Comparison of ENCODE assay signal across 9 mouse cellular contexts in the genomic region with DNA sequence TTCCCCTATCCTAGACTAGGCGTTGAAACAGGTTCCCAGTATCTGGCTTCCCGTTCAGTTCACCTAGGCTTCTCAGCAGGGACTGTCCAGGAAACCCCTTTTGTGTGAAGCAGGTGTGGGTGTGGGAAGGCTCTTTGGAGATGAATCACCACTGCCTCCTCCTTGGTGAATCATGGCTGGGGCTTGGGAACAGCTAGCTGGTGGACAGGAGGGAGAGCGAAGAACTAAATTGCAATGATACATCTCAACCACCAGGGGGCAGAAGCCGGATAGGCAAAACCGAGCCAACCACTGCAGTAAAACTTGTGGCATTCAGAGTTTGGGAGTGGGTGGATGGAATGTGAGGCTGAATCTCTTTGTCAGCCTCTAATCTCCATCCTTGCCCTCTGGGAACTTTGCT. TPM values are rescaled to one million over a fixed set of nuclear protein-coding genes. Genes with fewer than 3 reads are reported as not detected.
DNase-seq lines count a peak whose midpoint lies in the region; ATAC-seq and TF ChIP-seq lines count a peak whose summit lies in the region.
"Had no signal": no experiment of that assay in that cellular context is flagged by ENCODE, and none has a peak within 500 bp of the region (broad histone marks: within the 10 kb centered on the region; RNA-seq: fewer than 3 reads in every experiment).

No protein-coding gene starts in this region.

- intact Hi-C loops in left cerebral cortex, adult 2 months (cut with DNase I): loop anchor here (1.0 to 2.0 kb wide), 2 partner anchors 65 to 77 kb away; partner anchors contain the start of gene Chtop

- no peaks in the 10 kb centered on the region for H3K36me3 ChIP-seq in forebrain, embryonic 15.5 days

- ATAC-seq in forebrain, embryonic 15.5 days (replicated peaks): peak; percentile 35
- peak; percentile 10 for ATAC-seq in inflammation-experienced regulatory T-cells, adult 6 months
- peak; percentile 66; the same call in 1 of the 2 replicates for ATAC-seq in megakaryocyte-erythroid progenitor cell, adult 5-6 weeks (replicated peaks; ENCODE audit: low FRiP score, low TSS enrichment, poor library complexity, severe bottlenecking)
- ATAC-seq in activated CD4-positive, CD25-positive, alpha-beta regulatory T cell, adult 4 months: no peak

- no peak overlapping the region for H3K4me2 ChIP-seq in forebrain, embryonic 15.5 days (replicated peaks)

- 35% methylated on average over 5 of the region's 5 CpGs for WGBS in forebrain, embryonic 15.5 days

- H3K27me3 ChIP-seq in forebrain, embryonic 15.5 days: no peaks in the 10 kb centered on the region

- TF ChIP-seq CTCF in left cerebral cortex, adult 2 months (IDR thresholded peaks at IDR 0.05): peak; percentile 85

- no peaks in the 10 kb centered on the region for H3K4me1 ChIP-seq in forebrain, embryonic 15.5 days

- H3K9me3 ChIP-seq in forebrain, embryonic 15.5 days: no peaks in the 10 kb centered on the region

- no peak overlapping the region for H3K4me3 ChIP-seq in forebrain, embryonic 15.5 days
- no peak overlapping the region for H3K4me3 ChIP-seq in left cerebral cortex, adult 2 months

- peak; percentile 90 for DNase-seq in MN1 (ENCODE audit: low spot score)
- peak; percentile 31 for DNase-seq in c-Kit-negative CD71-positive TER-119-positive erythroid progenitor cells, embryonic 14.5 days (ENCODE audit: low read depth, low spot score)
- DNase-seq in left cerebral cortex, adult 2 months (ENCODE audit: extremely low spot score in 1 of 2, low spot score in 2 of 2): peak; percentile 70 to 77
- DNase-seq in right cerebral cortex, postnatal 25 days: peak; percentile 75

- H3K27ac ChIP-seq in forebrain, embryonic 15.5 days (replicated peaks): no peak overlapping the region
- H3K27ac ChIP-seq in left cerebral cortex, adult 2 months: peak overlapping the region; percentile 77; the same call in 1 of the 2 replicates

- H3K9ac ChIP-seq in forebrain, embryonic 15.5 days (replicated peaks): no peak overlapping the region

RNA-seq across cellular contexts. Expression of gene S100a2, which starts 4.5 kb away (rescaled TPM):
- polyA plus RNA-seq in forebrain, embryonic 15.5 days (2015; fragmentation: Nextera tagmentation; extraction: Ambion mirVana): not detected in 2 replicates
- 1 to 10 TPM in 1 of 3 experiments, not detected in 2; 2.6 TPM for polyA plus RNA-seq in inflammation-experienced regulatory T-cells, adult 6 months (2017; shearing (Covaris generic))
- total RNA-seq in left cerebral cortex, adult 2 months (2021): not detected
- not detected in 2 replicates for total RNA-seq in megakaryocyte-erythroid progenitor cell, adult 5-6 weeks (2014; fragmentation: Nextera tagmentation)
- total RNA-seq in megakaryocyte-erythroid progenitor cell, adult 5-6 weeks (2017): not detected in 2 replicates
- polyA plus RNA-seq in activated CD4-positive, CD25-positive, alpha-beta regulatory T cell, adult 4 months (2017; shearing (Covaris generic)): not detected
- total RNA-seq: left cerebral cortex, adult 8-10 months had no signal

RNA-seq across cellular contexts. Expression of gene Gm42674, which starts 16.1 kb away (rescaled TPM):
- not detected in 2 replicates for polyA plus RNA-seq in forebrain, embryonic 15.5 days (2015; fragmentation: Nextera tagmentation; extraction: Ambion mirVana)
- polyA plus RNA-seq in inflammation-experienced regulatory T-cells, adult 6 months (2017; shearing (Covaris generic)): not detected
- not detected for total RNA-seq in left cerebral cortex, adult 2 months (2021)
- total RNA-seq in megakaryocyte-erythroid progenitor cell, adult 5-6 weeks (2014; fragmentation: Nextera tagmentation): not detected in 2 replicates
- total RNA-seq in megakaryocyte-erythroid progenitor cell, adult 5-6 weeks (2017): not detected in 2 replicates
- polyA plus RNA-seq in activated CD4-positive, CD25-positive, alpha-beta regulatory T cell, adult 4 months (2017; shearing (Covaris generic)): not detected
- total RNA-seq: left cerebral cortex, adult 8-10 months had no signal

RNA-seq across cellular contexts. Expression of gene S100a4, which starts 18.0 kb away (rescaled TPM):
- polyA plus RNA-seq in forebrain, embryonic 15.5 days (2015; fragmentation: Nextera tagmentation; extraction: Ambion mirVana): 0.56 and 0.65 TPM in 2 replicates
- polyA plus RNA-seq in inflammation-experienced regulatory T-cells, adult 6 months (2017; shearing (Covaris generic)): 100 to 1,000 TPM in 1 of 3 experiments, 10 to 100 TPM in 2; 65.2 to 589 (median 72.0) TPM
- 1 to 10 TPM; 4.6 to 4.8 TPM for total RNA-seq in left cerebral cortex, adult 2 months (2021)
- total RNA-seq in megakaryocyte-erythroid progenitor cell, adult 5-6 weeks (2014; fragmentation: Nextera tagmentation): 3.8 TPM in 1 of 2 replicates, not detected in the other
- 6.7 and 23.6 TPM in 2 replicates for total RNA-seq in megakaryocyte-erythroid progenitor cell, adult 5-6 weeks (2017)
- 100 to 1,000 TPM; 152 to 248 TPM for polyA plus RNA-seq in activated CD4-positive, CD25-positive, alpha-beta regulatory T cell, adult 4 months (2017; shearing (Covaris generic))

RNA-seq across cellular contexts. Expression of gene S100a5, which starts 22.7 kb away (rescaled TPM):
- not detected in 2 replicates for polyA plus RNA-seq in forebrain, embryonic 15.5 days (2015; fragmentation: Nextera tagmentation; extraction: Ambion mirVana)
- polyA plus RNA-seq in inflammation-experienced regulatory T-cells, adult 6 months (2017; shearing (Covaris generic)): not detected
- total RNA-seq in left cerebral cortex, adult 2 months (2021): not detected
- not detected in 2 replicates for total RNA-seq in megakaryocyte-erythroid progenitor cell, adult 5-6 weeks (2014; fragmentation: Nextera tagmentation)
- total RNA-seq in megakaryocyte-erythroid progenitor cell, adult 5-6 weeks (2017): not detected in 2 replicates
- polyA plus RNA-seq in activated CD4-positive, CD25-positive, alpha-beta regulatory T cell, adult 4 months (2017; shearing (Covaris generic)): not detected

RNA-seq across cellular contexts. Expression of gene S100a3, which starts 25.2 kb away (rescaled TPM):
- 0.06 and 0.50 TPM in 2 replicates for polyA plus RNA-seq in forebrain, embryonic 15.5 days (2015; fragmentation: Nextera tagmentation; extraction: Ambion mirVana)
- polyA plus RNA-seq in inflammation-experienced regulatory T-cells, adult 6 months (2017; shearing (Covaris generic)): 1 to 10 TPM; 1.4 to 4.9 (median 2.4) TPM
- under 1 TPM; 0.56 to 0.81 TPM for total RNA-seq in left cerebral cortex, adult 2 months (2021)
- total RNA-seq in megakaryocyte-erythroid progenitor cell, adult 5-6 weeks (2014; fragmentation: Nextera tagmentation): not detected in 2 replicates
- not detected in 2 replicates for total RNA-seq in megakaryocyte-erythroid progenitor cell, adult 5-6 weeks (2017)
- polyA plus RNA-seq in activated CD4-positive, CD25-positive, alpha-beta regulatory T cell, adult 4 months (2017; shearing (Covaris generic)): 1 to 10 TPM; 2.6 to 3.2 TPM

Comparison
In these comparisons a context has a peak if more than half of its experiments do, and no peak if none do; other contexts are left out.
1. DNase-seq: peak in every context shown above with its lines; median percentile 90 in MN1; 75 in right cerebral cortex, postnatal 25 days; 74 in left cerebral cortex, adult 2 months; 31 in c-Kit-negative CD71-positive TER-119-positive erythroid progenitor cells, embryonic 14.5 days.
2. RNA of gene S100a4, which starts 18.0 kb away (polyA plus RNA-seq): 152 to 248 TPM in activated CD4-positive, CD25-positive, alpha-beta regulatory T cell, adult 4 months and 65.2 to 589 TPM in inflammation-experienced regulatory T-cells, adult 6 months; 0.56 to 0.65 TPM in forebrain, embryonic 15.5 days; every median in the first group is over 10 times any median in the second.